Comparison of ENCODE assay signal across 20 mouse cellular contexts in genomic region chr13:96980561-96980960, GRCm38 (mm10). TPM values are rescaled to one million over a fixed set of nuclear protein-coding genes. Genes with fewer than 3 reads are reported as not detected.
"Had no signal": no experiment of that assay in that cellular context is flagged by ENCODE, and none has a peak within 500 bp of the region (broad histone marks: within the 10 kb centered on the region; RNA-seq: fewer than 3 reads in every experiment).

No protein-coding gene starts in this region.

- DNase-seq: retina, postnatal 1 day; right cerebral cortex, adult 18-20 months; right cerebral cortex, postnatal 14 days; right cerebral cortex, postnatal 25 days; right cerebral cortex, postnatal 4 days; spleen, adult 18-20 months; thymus, adult 18-20 months; thymus, adult 2 months; thymus, postnatal 14 days; thymus, postnatal 25 days; thymus, postnatal 36 days; thymus, postnatal 4 days had no signal

- H3K36me3 ChIP-seq: neural tube, embryonic 13.5 days; neural tube, embryonic 15.5 days; stomach, embryonic 15.5 days had no signal

- H3K9ac ChIP-seq: neural tube, embryonic 13.5 days; neural tube, embryonic 15.5 days; stomach, embryonic 15.5 days had no signal

- H3K27me3 ChIP-seq: neural tube, embryonic 13.5 days; stomach, embryonic 15.5 days had no signal

- H3K27ac ChIP-seq: neural tube, embryonic 13.5 days; neural tube, embryonic 15.5 days; stomach, embryonic 15.5 days; stomach, postnatal 0 days had no signal

- H3K4me2 ChIP-seq: neural tube, embryonic 13.5 days; neural tube, embryonic 15.5 days; stomach, embryonic 15.5 days had no signal

- H3K4me3 ChIP-seq: neural tube, embryonic 13.5 days; neural tube, embryonic 15.5 days; stomach, embryonic 15.5 days had no signal

- H3K9me3 ChIP-seq: neural tube, embryonic 13.5 days; neural tube, embryonic 15.5 days; stomach, embryonic 15.5 days had no signal

- H3K4me1 ChIP-seq: stomach, embryonic 15.5 days had no signal

RNA-seq across cellular contexts. Expression of gene 1700029F12Rik, which starts 53.6 kb away (rescaled TPM):
- total RNA-seq: neutrophil, adult 5-6 weeks had no signal
- polyA plus RNA-seq: neural tube, embryonic 13.5 days; neural tube, embryonic 14.5 days; neural tube, embryonic 15.5 days; stomach, embryonic 14.5 days; stomach, embryonic 15.5 days; stomach, embryonic 16.5 days; stomach, postnatal 0 days had no signal

RNA-seq across cellular contexts. Expression of gene Gcnt4, which starts 56.1 kb away (rescaled TPM):
- total RNA-seq: neutrophil, adult 5-6 weeks had no signal
- polyA plus RNA-seq: neural tube, embryonic 14.5 days had no signal
